Mouse (Mus musculus): ENCODE measurements around the gene Prkn.

The Prkn gene

GRCm38 (mm10) chr17:11413688-11414087 is 573.5 kb downstream of the Prkn start:
- no peak for DNase-seq

GRCm38 (mm10) chr17:11414288-11414687 is 574.1 kb downstream of the Prkn start:
- no peak for DNase-seq

GRCm38 (mm10) chr17:11417150-11417549 is 577.0 kb downstream of the Prkn start:
- no peak for DNase-seq

DNA sequence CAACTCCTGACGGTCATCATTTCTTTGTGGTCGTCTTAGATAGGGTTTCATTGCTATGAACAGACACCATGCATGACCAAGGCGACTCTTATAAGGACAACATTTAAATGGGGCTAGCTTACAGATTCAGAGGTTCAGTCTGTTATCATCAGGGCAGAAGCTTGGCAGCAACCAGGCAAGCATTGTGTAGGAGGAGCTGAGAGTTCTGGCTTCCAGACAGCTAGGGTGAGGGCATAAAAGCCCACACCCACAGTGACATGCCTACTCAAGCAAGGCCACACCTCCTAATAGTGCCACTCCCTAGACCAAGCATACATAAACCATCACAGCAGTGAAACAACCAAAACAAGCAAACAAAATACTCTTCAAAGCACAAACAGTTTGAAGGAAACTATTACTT is 579.3 kb downstream of the Prkn start:
- DNase-seq, result no peak

DNA sequence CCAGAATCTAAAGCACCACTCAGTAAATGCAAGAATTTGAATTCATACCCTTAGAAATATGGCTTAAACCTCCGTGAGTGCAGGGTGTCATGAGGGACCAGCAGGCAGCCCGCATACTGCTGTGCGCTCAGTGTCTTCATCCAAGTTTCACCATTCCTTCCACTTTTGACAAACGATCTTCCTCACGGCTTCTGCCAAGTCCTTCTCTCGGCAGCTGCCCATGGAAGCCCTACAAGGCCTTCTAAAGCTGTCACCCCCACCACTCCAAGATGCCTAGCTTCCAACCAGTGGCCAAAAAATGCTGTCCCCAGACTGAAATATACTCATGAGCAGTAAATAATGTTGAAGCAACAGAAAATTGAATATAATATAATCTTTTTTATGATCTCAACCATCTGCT is 580.7 kb downstream of the Prkn start:
- peak; percentile 14 for DNase-seq

DNA sequence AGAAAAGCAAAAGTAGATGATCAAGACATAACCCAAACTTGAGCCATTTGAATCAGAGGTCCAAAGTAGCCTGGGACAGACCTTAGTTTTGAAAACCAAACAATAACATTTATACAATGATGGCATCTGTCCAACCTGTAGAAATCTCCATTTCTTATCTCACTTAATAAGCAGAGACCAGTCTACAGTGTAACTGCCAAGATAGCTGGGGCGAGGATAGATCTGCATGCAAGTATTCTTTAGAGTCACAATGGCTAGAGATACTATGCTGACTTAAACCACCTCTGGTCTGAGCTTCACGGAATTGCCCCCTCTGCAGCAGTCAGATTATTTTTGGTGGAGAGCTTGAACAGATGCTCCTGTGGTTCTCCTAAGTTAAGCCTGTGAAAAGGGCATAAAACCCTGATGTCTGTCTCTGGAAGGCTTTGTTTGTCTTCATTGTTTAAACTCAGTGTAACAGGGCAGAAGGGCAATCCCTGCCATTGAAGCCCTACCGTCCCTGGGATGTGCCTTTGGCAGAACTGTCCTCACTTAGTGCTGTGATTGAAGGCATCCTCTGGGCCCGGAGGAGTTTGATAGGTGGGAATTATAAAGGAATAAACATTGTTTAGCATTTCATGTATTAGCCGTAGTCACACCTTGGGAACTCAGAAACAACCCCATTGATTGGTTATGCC is 581.2 kb downstream of the Prkn start:
- DNase-seq, result no peak

DNA sequence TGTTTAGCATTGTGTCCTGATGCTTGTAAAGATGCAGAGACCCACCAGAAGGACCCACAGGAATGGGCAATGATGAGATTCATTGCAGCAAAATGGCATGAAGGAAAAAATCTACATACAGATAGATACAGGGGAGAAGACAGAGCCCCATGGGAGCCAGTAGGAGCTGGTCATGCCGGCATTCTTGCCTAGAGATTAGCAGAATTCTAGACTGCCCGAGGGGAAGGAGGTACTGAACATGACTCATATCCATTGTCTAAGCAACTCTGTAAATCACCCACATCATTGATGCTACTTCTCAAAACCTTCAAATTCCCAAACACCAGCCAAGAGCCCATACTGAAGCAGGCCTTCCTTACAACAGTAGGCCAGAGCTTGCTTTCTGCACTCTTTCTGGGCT is 591.1 kb downstream of the Prkn start:
- no peak for DNase-seq

GRCm38 (mm10) chr17:11432593-11432992 is 592.4 kb downstream of the Prkn start:
- DNase-seq, result no peak

GRCm38 (mm10) chr17:11462721-11463120 is 622.5 kb downstream of the Prkn start:
- DNase-seq, result no peak

DNA sequence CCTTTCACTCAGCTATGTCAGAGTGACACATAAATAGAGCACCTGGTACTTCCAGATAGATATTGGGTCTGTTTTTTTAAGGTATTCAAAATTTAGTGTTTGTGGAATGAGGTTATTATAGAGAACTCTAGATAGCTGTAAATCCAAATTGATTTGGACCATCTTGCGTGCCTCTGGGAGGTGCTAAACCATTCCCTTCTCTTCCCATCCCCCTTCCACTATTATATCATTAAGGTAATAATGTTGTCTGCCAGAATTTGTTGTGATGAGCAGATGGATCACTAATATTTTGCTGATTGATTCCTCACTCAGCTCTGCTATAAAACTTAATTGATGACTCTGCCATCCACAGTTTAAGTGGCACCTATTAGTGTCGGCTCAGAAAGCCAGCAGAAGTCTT is 625.9 kb downstream of the Prkn start:
- no peak for DNase-seq

- no peak for DNase-seq
Observed at GRCm38 (mm10) chr17:11468624-11469023, 628.4 kb downstream of the Prkn start.

DNA sequence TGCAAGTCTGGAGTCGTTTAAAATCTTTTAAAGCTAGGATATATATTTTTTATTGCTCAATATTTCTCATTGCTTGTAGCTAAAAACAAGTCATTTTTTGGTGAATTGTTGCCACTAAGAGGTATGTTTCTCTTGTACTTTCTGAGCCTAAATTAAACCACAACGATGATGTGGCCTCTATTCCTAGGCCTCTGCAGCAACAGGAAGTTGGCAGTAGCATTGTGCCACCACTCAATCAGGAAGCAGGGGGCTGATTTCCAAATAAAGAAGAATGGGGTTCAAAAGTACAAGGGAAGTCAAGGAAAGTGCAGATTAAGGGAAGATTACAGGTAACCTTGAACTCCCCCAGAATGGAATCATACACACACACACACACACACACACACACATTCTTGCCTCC is 642.8 kb downstream of the Prkn start:
- no peak for DNase-seq

- DNase-seq, result no peak
Observed at GRCm38 (mm10) chr17:11490051-11490450, 649.9 kb downstream of the Prkn start.

DNA sequence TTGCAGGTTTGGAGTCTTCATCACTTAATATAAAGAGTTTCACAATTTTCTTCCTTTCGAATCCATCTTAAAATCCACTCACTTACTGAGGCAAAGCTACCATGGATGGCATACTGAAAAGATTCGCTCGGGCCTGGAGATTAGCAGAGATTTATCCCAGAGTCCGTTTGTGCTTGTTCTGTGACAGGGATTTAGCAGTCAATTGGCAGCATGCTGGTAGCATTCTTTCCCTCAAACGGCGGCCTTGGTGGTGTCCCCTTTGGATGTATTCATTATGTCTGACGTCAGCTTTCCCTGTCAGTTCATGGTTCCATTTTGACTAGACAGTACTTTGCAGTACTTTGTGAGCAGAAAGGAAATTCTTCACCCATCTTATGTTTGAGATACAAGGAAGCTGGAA is 662.4 kb downstream of the Prkn start:
- no peak for DNase-seq

GRCm38 (mm10) chr17:11504496-11504895 is 664.3 kb downstream of the Prkn start:
- DNase-seq, result no peak

GRCm38 (mm10) chr17:11507082-11507481 is 666.9 kb downstream of the Prkn start:
- no peak for DNase-seq

- no peak for DNase-seq
Observed at GRCm38 (mm10) chr17:11510081-11510480, 669.9 kb downstream of the Prkn start.

- DNase-seq, result no peak
Observed at GRCm38 (mm10) chr17:11514032-11514761, 674.0 kb downstream of the Prkn start.

DNA sequence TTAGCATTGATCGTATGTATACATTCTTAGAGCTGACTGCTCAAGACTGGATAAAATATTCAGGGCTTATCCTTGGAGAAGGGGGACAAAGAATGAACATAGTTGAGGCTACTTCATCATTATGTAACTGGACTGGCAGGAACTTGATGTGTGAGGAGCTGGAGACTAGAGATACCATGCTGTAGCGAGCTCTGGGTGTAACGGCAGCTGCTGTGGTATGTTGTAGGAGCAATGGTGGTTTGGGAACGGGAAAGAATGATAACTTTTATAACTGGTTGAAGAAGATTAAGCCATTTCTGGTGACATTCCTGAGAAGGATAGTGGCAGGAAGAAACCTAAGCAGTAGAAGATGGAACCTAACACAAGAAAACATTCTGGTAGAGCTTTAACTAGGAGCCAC is 675.4 kb downstream of the Prkn start:
- no peak for DNase-seq

DNA sequence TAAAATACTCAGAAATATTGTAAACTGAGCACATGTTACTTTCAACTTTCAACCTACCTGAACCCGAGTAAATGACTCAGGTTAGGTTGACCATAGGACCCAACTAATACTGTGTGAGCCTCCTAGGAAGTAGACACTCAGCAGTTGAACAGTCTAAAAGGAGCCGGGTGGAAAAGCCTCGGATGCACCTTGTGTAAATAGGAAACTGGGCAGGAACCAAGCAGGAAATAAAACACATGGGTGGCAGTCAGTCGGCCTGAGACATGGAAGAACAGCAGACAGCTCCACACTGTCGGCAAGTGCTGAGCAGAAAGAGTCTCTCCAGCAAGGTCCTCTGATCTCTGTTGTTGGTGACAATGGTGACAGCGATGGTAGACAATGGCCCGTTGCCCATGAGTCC is 676.0 kb downstream of the Prkn start:
- no peak for DNase-seq

DNA sequence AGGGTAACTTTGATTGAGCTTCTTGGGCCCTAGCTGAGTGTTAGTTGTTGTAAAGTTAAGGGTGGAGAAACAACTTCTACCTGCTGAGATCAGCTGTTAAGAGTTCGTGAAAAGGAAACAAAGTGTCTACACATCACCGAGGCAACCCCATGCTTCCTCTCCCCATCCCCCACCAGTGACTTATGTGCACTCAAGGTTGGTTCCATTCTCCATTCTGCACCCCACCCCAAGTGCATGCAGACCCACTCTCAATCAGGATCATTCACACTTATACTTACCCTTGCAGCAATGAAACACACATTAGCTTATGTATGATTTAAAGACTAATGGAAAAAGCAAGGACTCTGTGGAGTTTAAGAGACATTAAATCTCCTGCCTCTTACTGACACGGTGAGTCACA is 691.9 kb downstream of the Prkn start:
- no peak for DNase-seq

GRCm38 (mm10) chr17:11532748-11533147 is 692.6 kb downstream of the Prkn start:
- no peak for DNase-seq

GRCm38 (mm10) chr17:11533835-11534234 is 693.7 kb downstream of the Prkn start:
- DNase-seq, result no peak

GRCm38 (mm10) chr17:11538826-11539225 is 698.6 kb downstream of the Prkn start:
- no peak for DNase-seq

Measured in kidney, postnatal 14 days (tissue).